Comparison of ENCODE assay signal across 13 mouse cellular contexts in genomic region chr17:46521963-46522668, GRCm38 (mm10). TPM values are rescaled to one million over a fixed set of nuclear protein-coding genes. Genes with fewer than 3 reads are reported as not detected.
A peak's percentile ranks its signal among the peaks of the same experiment; 100 is the strongest.
DNase-seq lines count a peak whose midpoint lies in the region; TF ChIP-seq lines count a peak whose summit lies in the region.
"Had no signal": no experiment of that assay in that cellular context is flagged by ENCODE, and none has a peak within 500 bp of the region (broad histone marks: within the 10 kb centered on the region; RNA-seq: fewer than 3 reads in every experiment).

No protein-coding gene starts in this region.

- H3K36me3 ChIP-seq in kidney, adult 2 months (ENCODE audit: control insufficient read depth, insufficient read depth, low read length): no peaks in the 10 kb centered on the region

- no peak for DNase-seq in cerebellum, adult 2 months
- DNase-seq in cerebellum, adult 9-10 months: no peak
- DNase-seq in kidney, adult 2 months: no peak
- DNase-seq in kidney, postnatal 14 days: no peak
- peak; percentile 68 for DNase-seq in R1 (ENCODE audit: low read depth, low spot score)
- DNase-seq in lung, postnatal 10 days: peak; percentile 34
- no peak for DNase-seq in left cerebral cortex, adult 8-10 months (ENCODE audit: low spot score in 2 of 2)
- no peak for DNase-seq in adrenal gland, adult 8-10 months
- DNase-seq: adrenal gland, postnatal 25 days; cerebellum, adult 11-12 months; right cerebral cortex, postnatal 4 days had no signal

- TF ChIP-seq POLR2A in cerebellum, adult 2 months (IDR thresholded peaks at IDR 0.05; ENCODE audit: borderline replicate concordance, insufficient read depth, low read length): no peak
- TF ChIP-seq POLR2A in kidney, adult 2 months (IDR thresholded peaks at IDR 0.05; ENCODE audit: low read depth, low read length): no peak

- TF ChIP-seq CTCF in cerebellum, adult 2 months (IDR thresholded peaks at IDR 0.05; ENCODE audit: borderline replicate concordance, insufficient read depth, low read depth, low read length): peak; percentile 27; the same call in 1 of the 2 replicates
- 0 out of 2 replicates have a peak, but pooled peaks have one; percentile 16 for TF ChIP-seq CTCF in kidney, adult 2 months (conservative IDR thresholded peaks at IDR 0.05; ENCODE audit: insufficient read depth, insufficient read length, low read depth, low read length)

- no peaks in the 10 kb centered on the region for H3K4me1 ChIP-seq in cerebellum, adult 2 months (ENCODE audit: control insufficient read depth, insufficient read depth, low read length)
- H3K4me1 ChIP-seq in kidney, adult 2 months (ENCODE audit: control insufficient read depth, insufficient read depth, low read length): no peaks in the 10 kb centered on the region

- no peak overlapping the region for H3K4me3 ChIP-seq in cerebellum, adult 2 months (replicated peaks; ENCODE audit: insufficient read depth, low read depth, low read length)
- H3K4me3 ChIP-seq in kidney, adult 2 months (ENCODE audit: insufficient read depth, low read depth, low read length): no peak overlapping the region
- H3K4me3 ChIP-seq: limb, embryonic 13.5 days had no signal

- 32% methylated on average over 24 of the region's 24 CpGs for WGBS in cerebellum, adult 2 months
- 56% methylated on average over 24 of the region's 24 CpGs for WGBS in kidney, adult 2 months

- H3K27me3 ChIP-seq in cerebellum, adult 2 months (ENCODE audit: control insufficient read depth, insufficient read depth, low read length): no peaks in the 10 kb centered on the region
- H3K27me3 ChIP-seq in kidney, adult 2 months (replicated peaks; ENCODE audit: control insufficient read depth, insufficient read depth, low read length): no peaks in the 10 kb centered on the region

- H3K27ac ChIP-seq in cerebellum, adult 2 months (ENCODE audit: insufficient read depth, low read length): no peak overlapping the region
- no peak overlapping the region for H3K27ac ChIP-seq in kidney, adult 2 months (ENCODE audit: insufficient read depth, low read depth, low read length)
- H3K27ac ChIP-seq: limb, embryonic 13.5 days had no signal

RNA-seq across cellular contexts. Expression of gene Cul9, which starts 24.1 kb away (rescaled TPM):
- polyA plus RNA-seq in cerebellum, adult 2 months (2012; rRNA removed): 56.2 and 58.4 TPM in 2 replicates
- polyA plus RNA-seq in kidney, adult 2 months (2012; rRNA removed): 27.0 and 32.4 TPM in 2 replicates
- 10 to 100 TPM; 62.1 to 68.2 (median 66.4) TPM for total RNA-seq in left cerebral cortex, adult 8-10 months (2022)
- total RNA-seq in adrenal gland, adult 8-10 months (2022): 10 to 100 TPM; 31.6 to 48.8 (median 37.7) TPM

RNA-seq across cellular contexts. Expression of gene Dnph1, which starts 25.6 kb away (rescaled TPM):
- polyA plus RNA-seq in cerebellum, adult 2 months (2012; rRNA removed): 5.3 and 5.6 TPM in 2 replicates
- polyA plus RNA-seq in kidney, adult 2 months (2012; rRNA removed): 20.7 and 22.8 TPM in 2 replicates
- 1 to 10 TPM; 3.0 to 5.4 (median 4.8) TPM for total RNA-seq in left cerebral cortex, adult 8-10 months (2022)
- total RNA-seq in adrenal gland, adult 8-10 months (2022): 1 to 10 TPM; 4.5 to 6.9 (median 6.4) TPM

RNA-seq across cellular contexts. Expression of gene Srf, which starts 33.9 kb away (rescaled TPM):
- polyA plus RNA-seq in cerebellum, adult 2 months (2012; rRNA removed): 53.0 and 59.2 TPM in 2 replicates
- 67.0 and 86.3 TPM in 2 replicates for polyA plus RNA-seq in kidney, adult 2 months (2012; rRNA removed)
- total RNA-seq in left cerebral cortex, adult 8-10 months (2022): 10 to 100 TPM; 57.3 to 61.0 (median 60.6) TPM
- 10 to 100 TPM; 34.0 to 42.0 (median 37.2) TPM for total RNA-seq in adrenal gland, adult 8-10 months (2022)

RNA-seq across cellular contexts. Expression of gene Ttbk1, which starts 34.6 kb away (rescaled TPM):
- 46.7 and 47.4 TPM in 2 replicates for polyA plus RNA-seq in cerebellum, adult 2 months (2012; rRNA removed)
- polyA plus RNA-seq in kidney, adult 2 months (2012; rRNA removed): 1.4 and 1.6 TPM in 2 replicates
- 100 to 1,000 TPM; 110 to 125 (median 119) TPM for total RNA-seq in left cerebral cortex, adult 8-10 months (2022)
- total RNA-seq in adrenal gland, adult 8-10 months (2022): 1 to 10 TPM in 3 of 4 experiments, under 1 TPM in 1; 0.98 to 1.4 (median 1.2) TPM
- total RNA-seq: granulocyte monocyte progenitor cell, adult 5-6 weeks had no signal

Comparison
In these comparisons a context has a peak if more than half of its experiments do, and no peak if none do; other contexts are left out.
1. DNase-seq: peak in R1 (single experiment) and lung, postnatal 10 days (single experiment); none in cerebellum, adult 2 months (0 of 2), cerebellum, adult 9-10 months (single experiment), kidney, adult 2 months (single experiment), kidney, postnatal 14 days (single experiment), left cerebral cortex, adult 8-10 months (0 of 2) and adrenal gland, adult 8-10 months (single experiment).